Mouse (Mus musculus) kidney, embryonic 16.5 days (tissue): ENCODE measurements at regions not wholly inside any gene's neighbourhood (a gene's known extent, or its start where the extent isn't known, plus 50 kb on each side); places are given as distances from the start of the nearest gene placed in this dataset.

ENCODE experiments used
- ATAC-seq: fragments of 200-750 bp; cut with Nextera tagmentation; 2 replicates; pipeline ENCODE4 v1.8.0; 2017; ENCODE audit warnings: moderate TSS enrichment; ENCODE audit not compliant: low FRiP score, low TSS enrichment
- H3K27ac ChIP-seq: fragments of 300-500 bp; sonication (generic); 2 replicates; pipeline ENCODE4 v1.5.1; 2014; ENCODE audit warnings: low read length
- H3K27me3 ChIP-seq: fragments of 300-500 bp; sonication (generic); 2 replicates; pipeline ENCODE4 v1.6.1; 2014; ENCODE audit warnings: low read length, control low read depth, mixed read lengths; ENCODE audit not compliant: insufficient read depth
- H3K36me3 ChIP-seq: fragments of 300-500 bp; sonication (generic); 2 replicates; pipeline ENCODE4 v1.6.1; 2014; ENCODE audit warnings: low read length, control low read depth, mixed read lengths; ENCODE audit not compliant: insufficient read depth
- H3K4me1 ChIP-seq: fragments of 300-500 bp; sonication (generic); 2 replicates; pipeline ENCODE4 v1.6.1; 2014; ENCODE audit warnings: low read length, control low read depth, mixed read lengths; ENCODE audit not compliant: insufficient read depth
- H3K4me2 ChIP-seq: fragments of 300-500 bp; sonication (generic); replicated peaks from 2 replicates; pipeline ENCODE4 v1.6.1; 2014; ENCODE audit warnings: low read depth, low read length
- H3K4me3 ChIP-seq: fragments of 300-500 bp; sonication (generic); 2 replicates; pipeline ENCODE4 v1.5.1; 2014; ENCODE audit warnings: mild to moderate bottlenecking, low read length
- H3K9ac ChIP-seq: fragments of 300-500 bp; sonication (generic); replicated peaks from 2 replicates; pipeline ENCODE4 v1.6.1; 2014; ENCODE audit warnings: low read length
- H3K9me3 ChIP-seq: fragments of 300-500 bp; sonication (generic); 2 replicates; pipeline ENCODE4 v1.6.1; 2016; ENCODE audit warnings: low read length, control low read depth
- WGBS: fragments of 180-500 bp; shearing (Covaris S2); extraction: QIAGEN DNeasy Blood & Tissue Kit; methylation state at CpG from one replicate; pipeline ENCODE4 v1.1.7; 2014; 5-methylcytosine and 5-hydroxymethylcytosine counted together

GRCm38 (mm10) chr4:56411024-56411636 is 328.7 kb upstream of the Gm26657 start:
- Histone ChIP-seq H3K9ac (no peak overlapping the region), H3K27ac (no peak overlapping the region), H3K4me1 (no peaks in the 10 kb centered on the region), H3K27me3 (no peaks in the 10 kb centered on the region), H3K4me3 (no peak overlapping the region), H3K36me3 (no peaks in the 10 kb centered on the region), H3K9me3 (no peaks in the 10 kb centered on the region), H3K4me2 (no peak overlapping the region)
- WGBS = 30% methylated on average over 1 of the region's 1 CpGs
- ATAC-seq = no peak

GRCm38 (mm10) chr4:56393793-56394192 is 346.1 kb upstream of the Gm26657 start:
- Histone ChIP-seq H3K27me3 (no peaks in the 10 kb centered on the region), H3K4me3 (no peak overlapping the region), H3K4me2 (no peak overlapping the region), H3K4me1 (no peaks in the 10 kb centered on the region), H3K9ac (no peak overlapping the region), H3K9me3 (no peaks in the 10 kb centered on the region; the same call in 1 of the 2 replicates), H3K27ac (no peak overlapping the region), H3K36me3 (no peaks in the 10 kb centered on the region)
- no peak for ATAC-seq

DNA sequence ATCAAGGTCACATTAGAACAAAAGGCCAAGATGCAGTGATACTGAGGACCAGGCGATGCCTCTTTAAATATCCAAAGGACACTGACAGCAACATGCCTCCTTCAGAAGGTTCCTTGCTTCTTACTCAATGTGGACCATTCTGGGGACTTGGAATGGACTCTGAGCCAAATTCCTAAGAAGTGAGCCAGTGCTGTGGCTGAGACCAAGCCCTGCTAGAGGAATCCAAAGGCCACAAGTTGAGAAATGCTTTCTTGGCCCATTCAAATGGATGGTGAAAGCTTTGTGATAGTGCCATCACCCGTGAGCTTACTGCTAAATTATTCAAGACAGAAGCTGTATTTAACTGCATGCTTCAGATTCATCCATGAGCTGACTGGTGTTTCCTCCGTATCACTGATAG is 352.8 kb upstream of the Gm26657 start:
- no peak for ATAC-seq
- Histone ChIP-seq H3K36me3 (no peaks in the 10 kb centered on the region), H3K4me2 (no peak overlapping the region), H3K27me3 (no peaks in the 10 kb centered on the region), H3K27ac (no peak overlapping the region), H3K4me3 (no peak overlapping the region), H3K9me3 (no peaks in the 10 kb centered on the region; the same call in 1 of the 2 replicates), H3K9ac (no peak overlapping the region), H3K4me1 (no peaks in the 10 kb centered on the region)
- 83% methylated on average over 3 of the region's 3 CpGs for WGBS

DNA sequence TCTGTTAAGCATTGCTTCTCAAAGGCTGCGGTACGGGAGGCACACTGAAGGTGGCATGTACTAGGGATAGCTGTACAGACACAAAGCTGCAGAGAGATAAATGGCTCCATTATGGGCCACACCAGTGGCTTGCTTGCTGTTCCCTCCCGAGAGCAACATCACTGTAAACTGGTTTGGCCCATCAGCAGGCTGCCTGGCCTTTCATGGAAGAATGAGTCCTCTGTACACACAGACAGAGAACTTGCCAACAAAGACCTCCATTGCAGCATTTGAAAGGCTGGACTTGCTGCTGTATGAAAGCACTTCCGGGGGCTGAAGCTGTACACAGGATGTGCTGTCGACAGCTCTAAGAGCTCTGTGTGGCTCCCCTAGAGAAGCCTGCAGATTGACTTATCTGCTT is 364.1 kb upstream of the Gm26657 start:
- H3K4me1 ChIP-seq = no peaks in the 10 kb centered on the region
- H3K9ac ChIP-seq = no peak overlapping the region
- no peak for ATAC-seq
- H3K36me3 ChIP-seq = no peaks in the 10 kb centered on the region
- no peak overlapping the region for H3K4me2 ChIP-seq
- WGBS = 65% methylated on average over 5 of the region's 5 CpGs
- no peak overlapping the region for H3K27ac ChIP-seq
- no peaks in the 10 kb centered on the region for H3K27me3 ChIP-seq
- no peaks in the 10 kb centered on the region for H3K9me3 ChIP-seq
- no peak overlapping the region for H3K4me3 ChIP-seq

DNA sequence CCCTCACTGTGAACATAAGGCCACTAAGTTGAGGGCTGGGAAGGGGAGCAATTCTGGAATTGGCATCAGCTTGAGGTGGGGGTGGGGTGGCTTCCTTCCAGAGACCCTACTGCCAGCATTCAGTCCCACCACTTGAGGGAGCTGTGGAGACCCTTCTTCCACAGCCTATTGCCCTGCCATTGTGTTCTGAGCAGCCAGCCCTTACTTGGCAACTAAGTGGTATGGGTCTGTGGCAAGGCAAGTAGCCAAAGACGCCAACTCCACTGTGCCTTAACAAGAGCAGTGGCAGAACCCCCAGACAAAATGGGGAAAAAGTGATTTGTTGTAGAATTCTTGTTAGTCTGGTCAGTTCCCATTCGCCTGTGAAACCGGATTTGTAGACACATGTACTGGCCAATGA is 365.4 kb upstream of the Gm26657 start:
- no peaks in the 10 kb centered on the region for H3K27me3 ChIP-seq
- WGBS = 91% methylated on average over 3 of the region's 3 CpGs
- H3K36me3 ChIP-seq = no peaks in the 10 kb centered on the region
- no peak overlapping the region for H3K9ac ChIP-seq
- no peak overlapping the region for H3K27ac ChIP-seq
- no peak overlapping the region for H3K4me3 ChIP-seq
- H3K9me3 ChIP-seq = no peaks in the 10 kb centered on the region
- ATAC-seq = no peak
- H3K4me1 ChIP-seq = no peaks in the 10 kb centered on the region
- no peak overlapping the region for H3K4me2 ChIP-seq

DNA sequence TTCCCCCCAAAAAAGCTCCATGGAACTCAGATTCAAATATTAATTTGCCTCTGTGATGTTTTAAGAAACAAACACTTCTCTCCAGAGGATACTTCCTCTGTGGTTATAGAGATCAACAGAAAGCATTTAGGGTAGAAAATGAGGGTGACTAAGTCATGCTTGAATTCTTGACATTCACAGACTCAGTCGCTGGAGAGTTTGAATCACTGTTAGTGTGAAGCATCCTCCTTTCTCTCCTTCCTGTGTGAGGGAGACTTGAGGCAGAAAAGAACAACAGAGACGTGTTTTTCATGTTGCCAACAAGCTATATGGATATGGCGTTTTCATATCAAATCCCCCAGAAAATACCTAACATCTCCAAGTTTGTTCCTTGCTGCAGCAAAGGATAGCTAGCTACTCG is 366.1 kb upstream of the Gm26657 start:
- WGBS = 73% methylated on average over 4 of the region's 4 CpGs
- Histone ChIP-seq H3K4me1 (no peaks in the 10 kb centered on the region), H3K4me2 (no peak overlapping the region), H3K27ac (no peak overlapping the region), H3K4me3 (no peak overlapping the region), H3K9me3 (no peaks in the 10 kb centered on the region), H3K9ac (no peak overlapping the region), H3K27me3 (no peaks in the 10 kb centered on the region), H3K36me3 (no peaks in the 10 kb centered on the region)
- no peak for ATAC-seq

DNA sequence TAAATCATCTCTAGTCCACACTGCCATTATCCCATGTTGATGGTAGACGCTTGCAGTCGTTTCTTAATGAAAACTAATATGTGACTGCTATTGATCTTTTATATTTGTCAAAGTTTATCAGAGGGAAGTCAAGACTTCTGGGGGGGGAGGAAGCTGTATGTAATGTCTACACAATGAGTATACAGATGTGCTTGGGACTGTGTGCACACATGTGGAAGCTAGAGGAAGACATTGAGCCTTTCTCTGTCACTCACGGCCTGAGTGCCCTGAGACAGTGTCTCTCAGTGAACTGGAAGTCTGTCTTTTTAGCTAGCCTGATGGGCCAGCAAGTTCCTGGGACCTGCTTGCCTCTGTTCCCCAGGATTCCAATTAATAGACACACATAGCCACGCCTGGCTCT is 366.7 kb upstream of the Gm26657 start:
- ATAC-seq = no peak
- no peaks in the 10 kb centered on the region for H3K36me3 ChIP-seq
- no peak overlapping the region for H3K4me3 ChIP-seq
- no peaks in the 10 kb centered on the region for H3K27me3 ChIP-seq
- WGBS = 87% methylated on average over 4 of the region's 4 CpGs
- no peaks in the 10 kb centered on the region for H3K9me3 ChIP-seq
- no peak overlapping the region for H3K4me2 ChIP-seq
- no peaks in the 10 kb centered on the region for H3K4me1 ChIP-seq
- H3K9ac ChIP-seq = no peak overlapping the region
- no peak overlapping the region for H3K27ac ChIP-seq

GRCm38 (mm10) chr4:56372711-56373110 is 367.2 kb upstream of the Gm26657 start:
- WGBS = 77% methylated on average over 7 of the region's 7 CpGs
- Histone ChIP-seq H3K9me3 (no peaks in the 10 kb centered on the region), H3K4me1 (no peaks in the 10 kb centered on the region), H3K4me3 (no peak overlapping the region), H3K36me3 (no peaks in the 10 kb centered on the region), H3K9ac (no peak overlapping the region), H3K4me2 (no peak overlapping the region), H3K27me3 (no peaks in the 10 kb centered on the region), H3K27ac (no peak overlapping the region)
- ATAC-seq = no peak

DNA sequence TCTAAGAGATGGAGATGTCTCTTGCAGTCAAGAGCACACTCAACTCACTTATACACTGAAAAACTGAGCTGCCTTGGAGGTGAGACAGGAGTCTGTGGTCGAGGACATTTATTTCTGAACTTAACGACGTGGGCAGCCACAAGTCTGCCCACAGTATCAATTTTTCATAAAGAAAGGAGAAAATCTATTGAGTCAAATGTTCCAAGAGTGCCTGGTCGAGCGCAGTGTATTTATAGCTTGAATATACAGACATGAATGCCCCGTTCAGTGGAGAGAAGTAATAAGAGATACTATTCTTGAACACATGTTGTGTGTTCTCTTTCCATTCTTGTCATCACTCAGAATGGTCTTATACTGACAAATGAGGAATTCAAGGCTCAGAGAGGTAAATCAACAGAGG is 375.3 kb upstream of the Gm26657 start:
- H3K9me3 ChIP-seq = no peaks in the 10 kb centered on the region
- no peaks in the 10 kb centered on the region for H3K36me3 ChIP-seq
- no peak overlapping the region for H3K27ac ChIP-seq
- H3K9ac ChIP-seq = no peak overlapping the region
- no peak overlapping the region for H3K4me2 ChIP-seq
- 81% methylated on average over 6 of the region's 6 CpGs for WGBS
- no peak overlapping the region for H3K4me3 ChIP-seq
- no peaks in the 10 kb centered on the region for H3K4me1 ChIP-seq
- H3K27me3 ChIP-seq = no peaks in the 10 kb centered on the region
- ATAC-seq = no peak

GRCm38 (mm10) chr4:56362121-56362520 is 377.7 kb upstream of the Gm26657 start:
- H3K9ac ChIP-seq = no peak overlapping the region
- H3K4me2 ChIP-seq = no peak overlapping the region
- H3K36me3 ChIP-seq = no peaks in the 10 kb centered on the region
- no peak for ATAC-seq
- no peak overlapping the region for H3K27ac ChIP-seq
- no peak overlapping the region for H3K4me3 ChIP-seq
- no peaks in the 10 kb centered on the region for H3K27me3 ChIP-seq
- no peaks in the 10 kb centered on the region for H3K4me1 ChIP-seq
- H3K9me3 ChIP-seq = no peaks in the 10 kb centered on the region
- 45% methylated on average over 6 of the region's 6 CpGs for whole genome bisulfite sequencing
